Mouse (Mus musculus) cerebellum, adult 18-20 months (tissue): ENCODE results near the gene 1110057P08Rik.
"Not testable (repeated sequence)": the region's sequence is repeated elsewhere in the genome, so short reads cannot be mapped to it uniquely, and the experiment has no call there.

Experiments
- DNase-seq, 2 experiments: peaks; one replicate each; pipeline ENCODE4 v3.0.0; 2021

Gene 1110057P08Rik

GRCm38 (mm10) chr16:89174435-89174834, at the start of gene 1110057P08Rik:
1110057P08Rik (plus strand) TSS chr16:89174735.
- DNase-seq: no peak

GRCm38 (mm10) chr16:89140551-89140950, 34.0 kb upstream of the 1110057P08Rik start, which contains the start of gene Gm6358:
Gm6358 (plus strand) TSS chr16:89140851.
- no peak for DNase-seq

GRCm38 (mm10) chr16:89150786-89151185, 23.7 kb upstream of the 1110057P08Rik start, which contains the start of gene Gm10061:
Gm10061 (plus strand) TSS chr16:89151086.
- DNase-seq: no peak

- no peak for DNase-seq
Observed at GRCm38 (mm10) chr16:89157652-89158051, 16.9 kb upstream of the 1110057P08Rik start, which contains the start of gene Gm9789. Gm9789 (plus strand) TSS chr16:89157952.

GRCm38 (mm10) chr16:89169190-89169589, 5.3 kb upstream of the 1110057P08Rik start, which contains the start of gene Gm7735:
Gm7735 (plus strand) TSS chr16:89169490.
- DNase-seq: not testable (repeated sequence)

GRCm38 (mm10) chr16:89188621-89189020, 14.1 kb downstream of the 1110057P08Rik start:
- DNase-seq: no peak

- DNase-seq: no peak
Observed at GRCm38 (mm10) chr16:89205561-89205960, 31.0 kb downstream of the 1110057P08Rik start, which contains the start of gene Krtap20-2. Krtap20-2 (plus strand) TSS chr16:89205861.
